Mouse (Mus musculus) heart, embryonic 16.5 days (tissue): ENCODE measurements around the gene Arf3. TPM values are rescaled to one million over a fixed set of nuclear protein-coding genes. Genes with fewer than 3 reads are reported as not detected.

Experiments used
- ATAC-seq: fragments of 200-750 bp; cut with Nextera tagmentation; replicated peaks from 2 replicates; pipeline ENCODE4 v1.8.0; 2017; ENCODE audit warnings: moderate number of reproducible peaks; ENCODE audit not compliant: insufficient read depth, low FRiP score; ENCODE audit errors: extremely low read depth
- H3K27ac ChIP-seq: fragments of 300-500 bp; sonication (generic); 2 replicates; pipeline ENCODE4 v1.5.1; 2014; ENCODE audit warnings: mild to moderate bottlenecking, low read length, control low read depth, moderate library complexity
- H3K27me3 ChIP-seq: fragments of 300-500 bp; sonication (generic); 2 replicates; pipeline ENCODE4 v1.6.1; 2014; ENCODE audit warnings: low read length, mixed read lengths; ENCODE audit not compliant: control insufficient read depth, insufficient read depth
- H3K36me3 ChIP-seq: fragments of 300-500 bp; sonication (generic); 2 replicates; pipeline ENCODE4 v1.6.1; 2014; ENCODE audit not compliant: control insufficient read depth, insufficient read depth
- H3K4me1 ChIP-seq: fragments of 300-500 bp; sonication (generic); 2 replicates; pipeline ENCODE4 v1.6.1; 2014; ENCODE audit warnings: low read length, mixed read lengths; ENCODE audit not compliant: control insufficient read depth, insufficient read depth
- H3K4me2 ChIP-seq: fragments of 300-500 bp; sonication (generic); 2 replicates; pipeline ENCODE4 v1.6.1; 2014; ENCODE audit warnings: low read depth, mild to moderate bottlenecking, control low read depth, low read length
- H3K4me3 ChIP-seq: fragments of 300-500 bp; sonication (generic); 2 replicates; pipeline ENCODE4 v1.5.1; 2014; ENCODE audit warnings: mild to moderate bottlenecking, control low read depth, low read length
- H3K9ac ChIP-seq: fragments of 300-500 bp; sonication (generic); 2 replicates; pipeline ENCODE4 v1.6.1; 2014; ENCODE audit warnings: low read length, control low read depth
- H3K9me3 ChIP-seq: fragments of 300-500 bp; sonication (generic); replicated peaks from 2 replicates; pipeline ENCODE4 v1.6.1; 2016; ENCODE audit warnings: low read length; ENCODE audit not compliant: control insufficient read depth
- WGBS: fragments of 180-500 bp; shearing (Covaris S2); extraction: QIAGEN DNeasy Blood & Tissue Kit; methylation state at CpG from one replicate; pipeline ENCODE4 v1.1.7; 2014; 5-methylcytosine and 5-hydroxymethylcytosine counted together
- polyA plus RNA-seq: library from polyadenylated mRNA; unstranded; fragments of >200 nt; fragmentation: Nextera tagmentation; extraction: Ambion mirVana; gene quantifications from 2 replicates; pipeline ENCODE4 v1.2.1, GENCODE M21; 2015

The Arf3 gene
- polyA plus RNA-seq, 1 experiment from 2014 or later: 35.8 TPM

GRCm38 (mm10) chr15:98805324-98806040 lies 42.5 kb upstream of the Arf3 start:
- no peaks in the 10 kb centered on the region for H3K36me3 ChIP-seq
- peaks cover 45% of the 10 kb centered on the region for H3K4me1 ChIP-seq
- peak overlapping the region; percentile 74 for H3K9ac ChIP-seq
- no peaks in the 10 kb centered on the region for H3K9me3 ChIP-seq
- no peak overlapping the region for H3K27ac ChIP-seq
- H3K4me2 ChIP-seq: peak overlapping the region; percentile 87
- peak overlapping the region; percentile 60 for H3K4me3 ChIP-seq
- 0 out of 2 replicates have a peak, but pooled peaks have one; percentile 37 for ATAC-seq
- WGBS: 2% methylated on average over 64 of the region's 64 CpGs
- H3K27me3 ChIP-seq: peaks cover 86% of the 10 kb centered on the region

- Histone ChIP-seq H3K27ac (no peak overlapping the region), H3K4me3 (peak overlapping the region; percentile 38), H3K9ac (no peak overlapping the region), H3K27me3 (peaks cover 91% of the 10 kb centered on the region), H3K4me2 (peak overlapping the region; percentile 57), H3K9me3 (no peaks in the 10 kb centered on the region), H3K36me3 (no peaks in the 10 kb centered on the region), H3K4me1 (peaks cover 37% of the 10 kb centered on the region)
- peak; percentile 34; the same call in 1 of the 2 replicates for ATAC-seq
- WGBS: 1% methylated on average over 32 of the region's 32 CpGs
Observed at GRCm38 (mm10) chr15:98804054-98804453, 41.0 kb upstream of the Arf3 start.

- no peaks in the 10 kb centered on the region for H3K36me3 ChIP-seq
- no peaks in the 10 kb centered on the region for H3K9me3 ChIP-seq
- 8% methylated on average over 8 of the region's 8 CpGs for WGBS
- no peak overlapping the region; the same call in 1 of the 2 replicates for H3K4me3 ChIP-seq
- H3K27ac ChIP-seq: no peak overlapping the region
- H3K9ac ChIP-seq: no peak overlapping the region
- H3K4me1 ChIP-seq: peaks cover 28% of the 10 kb centered on the region
- peaks cover 96% of the 10 kb centered on the region for H3K27me3 ChIP-seq
- no peak overlapping the region for H3K4me2 ChIP-seq
- ATAC-seq: no peak
Observed at GRCm38 (mm10) chr15:98802926-98803325, 39.9 kb upstream of the Arf3 start.

- WGBS: 10% methylated on average over 12 of the region's 12 CpGs
Observed at GRCm38 (mm10) chr15:98799396-98799795, 36.4 kb upstream of the Arf3 start.

GRCm38 (mm10) chr15:98798903-98799302 lies 35.9 kb upstream of the Arf3 start:
- Histone ChIP-seq H3K27ac (no peak overlapping the region), H3K4me3 (no peak overlapping the region), H3K4me1 (peaks cover 23% of the 10 kb centered on the region), H3K36me3 (no peaks in the 10 kb centered on the region), H3K9ac (no peak overlapping the region), H3K4me2 (no peak overlapping the region), H3K9me3 (no peaks in the 10 kb centered on the region), H3K27me3 (peaks cover 96% of the 10 kb centered on the region)
- ATAC-seq: no peak
- 64% methylated on average over 3 of the region's 3 CpGs for WGBS

More at GRCm38 (mm10) chr15:98799396-98799795, 36.4 kb upstream of the Arf3 start:
- Histone ChIP-seq H3K4me3 (no peak overlapping the region), H3K4me1 (peaks cover 24% of the 10 kb centered on the region), H3K9me3 (no peaks in the 10 kb centered on the region), H3K36me3 (no peaks in the 10 kb centered on the region), H3K27ac (no peak overlapping the region), H3K27me3 (peaks cover 95% of the 10 kb centered on the region), H3K4me2 (no peak overlapping the region), H3K9ac (no peak overlapping the region)
- ATAC-seq: no peak

GRCm38 (mm10) chr15:98797835-98798492 lies 35.0 kb upstream of the Arf3 start:
- Histone ChIP-seq H3K9ac (no peak overlapping the region), H3K36me3 (no peaks in the 10 kb centered on the region), H3K27me3 (peaks cover 96% of the 10 kb centered on the region), H3K9me3 (no peaks in the 10 kb centered on the region), H3K4me3 (no peak overlapping the region), H3K4me2 (no peak overlapping the region), H3K4me1 (peaks cover 18% of the 10 kb centered on the region), H3K27ac (no peak overlapping the region)
- ATAC-seq: no peak
- WGBS: 10% methylated on average over 28 of the region's 28 CpGs

GRCm38 (mm10) chr15:98796803-98797595 lies 34.0 kb upstream of the Arf3 start:
- Histone ChIP-seq H3K27ac (no peak overlapping the region), H3K36me3 (no peaks in the 10 kb centered on the region), H3K27me3 (peaks cover 96% of the 10 kb centered on the region), H3K4me3 (peak overlapping the region; percentile 19; the same call in 1 of the 2 replicates), H3K9me3 (no peaks in the 10 kb centered on the region), H3K4me2 (peak overlapping the region; percentile 41), H3K4me1 (peaks cover 25% of the 10 kb centered on the region), H3K9ac (no peak overlapping the region)
- WGBS: 8% methylated on average over 13 of the region's 13 CpGs
- ATAC-seq: peak; percentile 74

- no peak overlapping the region for H3K9ac ChIP-seq
- peaks cover 42% of the 10 kb centered on the region for H3K4me1 ChIP-seq
- peak overlapping the region; percentile 35 for H3K4me3 ChIP-seq
- no peak overlapping the region for H3K4me2 ChIP-seq
- no peaks in the 10 kb centered on the region for H3K36me3 ChIP-seq
- peaks cover 96% of the 10 kb centered on the region for H3K27me3 ChIP-seq
- no peak for ATAC-seq
- no peak overlapping the region for H3K27ac ChIP-seq
- no peaks in the 10 kb centered on the region for H3K9me3 ChIP-seq
- WGBS: 6% methylated on average over 13 of the region's 13 CpGs
Observed at GRCm38 (mm10) chr15:98793141-98793698, 30.2 kb upstream of the Arf3 start.
